Mouse (Mus musculus) kidney, embryonic 14.5 days (tissue): Measurements from ENCODE around the gene Gm44965. TPM values are rescaled to one million over a fixed set of nuclear protein-coding genes. Genes with fewer than 3 reads are reported as not detected.

Source experiments
- ATAC-seq: fragments of 200-750 bp; cut with Nextera tagmentation; 2 replicates; pipeline ENCODE4 v1.8.0; 2017; ENCODE audit warnings: moderate number of reproducible peaks, mild to moderate bottlenecking, moderate TSS enrichment, moderate library complexity; ENCODE audit not compliant: low FRiP score, low TSS enrichment
- H3K27ac ChIP-seq: fragments of 300-500 bp; sonication (generic); 2 replicates; pipeline ENCODE4 v1.5.1; 2014; ENCODE audit warnings: low read depth, mild to moderate bottlenecking, low read length, moderate library complexity, mixed read lengths
- H3K27me3 ChIP-seq: fragments of 300-500 bp; sonication (generic); 2 replicates; pipeline ENCODE4 v1.6.1; 2014; ENCODE audit warnings: mild to moderate bottlenecking, low read length; ENCODE audit not compliant: control insufficient read depth, insufficient read depth
- H3K36me3 ChIP-seq: fragments of 300-500 bp; sonication (generic); 2 replicates; pipeline ENCODE4 v1.6.1; 2014; ENCODE audit warnings: low read length, mixed read lengths; ENCODE audit not compliant: control insufficient read depth, insufficient read depth
- H3K4me1 ChIP-seq: fragments of 300-500 bp; sonication (generic); 2 replicates; pipeline ENCODE4 v1.6.1; 2014; ENCODE audit warnings: low read length, mixed read lengths; ENCODE audit not compliant: control insufficient read depth, insufficient read depth
- H3K4me2 ChIP-seq: fragments of 300-500 bp; sonication (generic); replicated peaks from 2 replicates; pipeline ENCODE4 v1.6.1; 2014; ENCODE audit warnings: low read depth, mild to moderate bottlenecking, low read length
- H3K4me3 ChIP-seq: fragments of 300-500 bp; sonication (generic); 2 replicates; pipeline ENCODE4 v1.5.1; 2014; ENCODE audit warnings: mild to moderate bottlenecking, low read length
- H3K9ac ChIP-seq: fragments of 300-500 bp; sonication (generic); 2 replicates; pipeline ENCODE4 v1.6.1; 2014; ENCODE audit warnings: low read depth, mild to moderate bottlenecking, low read length, moderate library complexity
- H3K9me3 ChIP-seq: fragments of 300-500 bp; sonication (generic); 2 replicates; pipeline ENCODE4 v1.6.1; 2016; ENCODE audit warnings: low read length; ENCODE audit not compliant: control insufficient read depth
- WGBS: fragments of 180-500 bp; shearing (Covaris S2); extraction: QIAGEN DNeasy Blood & Tissue Kit; methylation state at CpG from one replicate; pipeline ENCODE4 v1.1.7; 2014; 5-methylcytosine and 5-hydroxymethylcytosine counted together
- polyA plus RNA-seq: library from polyadenylated mRNA; unstranded; fragments of >200 nt; fragmentation: Nextera tagmentation; extraction: Ambion mirVana; gene quantifications from 2 replicates; pipeline ENCODE4 v1.2.1, GENCODE M21; 2014

Gm44965 gene
- polyA plus RNA-seq, result 0.77 TPM in 1 of 2 replicates, not detected in the other

DNA sequence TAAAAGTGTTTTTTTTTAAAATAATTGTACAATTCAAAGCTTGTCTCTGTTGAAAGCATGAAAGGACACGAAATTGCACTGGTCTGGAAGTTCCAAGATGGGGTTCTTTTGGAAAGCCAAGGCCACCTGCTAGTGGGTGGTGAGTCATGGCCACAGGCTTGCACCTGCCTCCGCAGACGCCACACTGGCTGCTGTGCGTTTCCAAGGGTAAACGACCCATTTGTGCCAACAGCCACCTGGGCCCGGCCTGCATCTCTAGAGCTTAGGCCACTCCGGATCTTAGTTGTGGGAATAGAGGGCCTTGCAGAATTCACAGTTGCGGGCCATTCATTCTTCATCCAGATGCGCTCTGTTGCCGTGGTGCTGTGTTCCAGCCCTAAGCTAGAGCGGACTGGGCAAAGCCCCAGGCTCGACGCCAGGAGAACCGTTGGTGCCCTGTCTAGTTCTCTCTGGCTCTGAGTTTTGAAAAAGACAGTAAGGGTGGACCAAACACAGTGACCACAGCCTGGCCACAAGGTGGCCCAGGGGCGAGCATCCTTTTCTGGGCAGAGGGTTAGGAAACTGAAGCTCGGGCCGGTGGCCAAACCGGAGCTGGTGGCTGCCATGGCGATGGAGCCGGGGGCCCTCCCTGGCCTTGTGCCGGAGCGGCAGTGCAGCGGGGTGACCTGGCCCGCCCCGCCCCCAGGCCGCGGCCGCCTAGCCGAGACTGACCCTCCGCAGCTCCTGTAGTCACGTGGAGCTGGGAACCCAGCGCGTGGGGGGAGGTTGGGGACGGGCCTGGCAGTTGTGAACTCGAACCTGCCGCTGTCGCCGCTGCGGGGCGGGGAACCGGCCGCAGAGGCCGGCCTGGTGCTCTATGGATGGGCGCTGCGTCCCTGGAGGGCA, at the start of gene Gm44965, which contains the start of gene Repin1:
Gene Gm44965, plus strand, starts transcription at position 784 of the 885 bp plus-strand sequence.
Gene Repin1, plus strand, starts transcription at position 726 of the 885 bp plus-strand sequence.
- Histone ChIP-seq H3K36me3 (peaks cover 25% of the 10 kb centered on the region), H3K27ac (peak within 1 kb of the TSS; percentile 92), H3K9me3 (peaks cover 23% of the 10 kb centered on the region), H3K4me3 (peak within 1 kb of the TSS; percentile 91), H3K9ac (peak within 1 kb of the TSS; percentile 88), H3K4me1 (peaks cover 10% of the 10 kb centered on the region; the same call in 1 of the 2 replicates), H3K27me3 (no peaks in the 10 kb centered on the region), H3K4me2 (peak within 1 kb of the TSS; percentile 75)
- peak; percentile 92 for ATAC-seq
- WGBS, result 6% methylated on average over 45 of the region's 45 CpGs

DNA sequence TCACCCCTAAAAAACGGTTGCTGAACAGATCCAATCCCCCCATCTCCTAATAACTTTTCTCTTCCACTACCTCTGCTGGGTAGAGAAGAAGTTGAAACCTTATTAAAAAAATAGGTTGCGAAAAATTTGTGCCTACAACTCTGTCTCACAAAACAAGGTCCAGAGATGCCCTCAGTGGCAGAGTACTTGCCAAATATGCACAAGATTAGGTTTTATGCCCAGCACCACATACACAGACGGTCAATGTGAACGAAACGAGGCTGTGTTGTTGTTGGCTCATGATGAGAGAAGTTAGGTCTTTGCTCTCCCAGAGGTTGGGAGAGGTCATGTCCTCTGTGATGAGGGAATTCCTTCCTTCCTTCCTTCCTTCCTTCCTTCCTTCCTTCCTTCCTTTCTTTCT, 48.5 kb upstream of the Gm44965 start:
- no peak overlapping the region for H3K4me2 ChIP-seq
- H3K36me3 ChIP-seq, result no peaks in the 10 kb centered on the region
- H3K4me3 ChIP-seq, result no peak overlapping the region
- H3K4me1 ChIP-seq, result peaks cover 12% of the 10 kb centered on the region
- 65% methylated on average over 5 of the region's 5 CpGs for WGBS
- no peaks in the 10 kb centered on the region for H3K27me3 ChIP-seq
- H3K9ac ChIP-seq, result no peak overlapping the region
- no peak overlapping the region for H3K27ac ChIP-seq
- ATAC-seq, result no peak
- no peaks in the 10 kb centered on the region for H3K9me3 ChIP-seq

DNA sequence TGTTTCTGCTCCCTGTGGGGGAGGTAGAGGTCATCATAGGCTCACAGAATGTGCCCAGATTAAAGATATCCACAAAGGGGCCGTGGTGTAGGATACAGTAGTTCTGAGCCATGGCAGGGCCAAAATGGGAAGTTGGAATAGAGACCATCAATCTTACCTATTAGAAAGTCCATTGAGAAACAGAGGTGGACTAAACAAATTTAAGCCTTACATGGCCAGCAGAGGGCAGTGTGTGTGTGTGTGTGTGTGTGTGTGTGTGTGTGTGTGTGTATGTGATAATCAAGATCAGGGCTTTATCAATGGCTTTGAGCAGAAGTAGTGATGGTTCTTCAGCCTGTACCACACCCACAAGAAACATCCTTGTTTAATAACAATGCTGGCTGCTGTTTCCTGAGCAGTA, 47.5 kb upstream of the Gm44965 start:
- no peak overlapping the region for H3K4me3 ChIP-seq
- H3K9me3 ChIP-seq, result no peaks in the 10 kb centered on the region
- H3K36me3 ChIP-seq, result no peaks in the 10 kb centered on the region
- H3K27me3 ChIP-seq, result no peaks in the 10 kb centered on the region
- ATAC-seq, result no peak
- WGBS, result 45% methylated on average over 1 of the region's 1 CpGs
- no peak overlapping the region for H3K9ac ChIP-seq
- H3K27ac ChIP-seq, result no peak overlapping the region
- H3K4me1 ChIP-seq, result peaks cover 11% of the 10 kb centered on the region
- H3K4me2 ChIP-seq, result no peak overlapping the region

DNA sequence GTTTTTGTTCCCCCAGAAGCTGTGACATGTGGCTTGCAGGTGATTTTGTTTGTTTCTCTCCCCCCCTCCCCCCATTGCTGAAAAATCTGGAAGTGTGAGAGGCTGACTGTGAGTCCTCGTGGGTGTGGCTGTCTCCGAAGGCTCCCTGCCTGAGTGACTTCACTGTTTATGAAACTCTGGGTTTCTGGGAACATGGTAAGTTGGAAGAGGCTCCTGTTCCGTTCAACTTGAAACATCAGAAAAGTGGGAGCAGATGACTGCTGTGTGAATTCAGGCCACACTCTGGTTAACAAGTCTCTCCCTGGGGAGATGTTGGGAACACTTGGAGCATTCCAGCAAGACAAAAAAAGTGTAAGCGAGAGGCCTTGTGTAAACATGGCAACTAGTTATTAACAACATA, 46.9 kb upstream of the Gm44965 start:
- Histone ChIP-seq H3K9me3 (no peaks in the 10 kb centered on the region), H3K9ac (no peak overlapping the region), H3K27me3 (no peaks in the 10 kb centered on the region), H3K27ac (no peak overlapping the region), H3K4me2 (no peak overlapping the region), H3K4me1 (peaks cover 5% of the 10 kb centered on the region), H3K4me3 (no peak overlapping the region), H3K36me3 (no peaks in the 10 kb centered on the region)
- 54% methylated on average over 4 of the region's 4 CpGs for WGBS
- ATAC-seq, result no peak

DNA sequence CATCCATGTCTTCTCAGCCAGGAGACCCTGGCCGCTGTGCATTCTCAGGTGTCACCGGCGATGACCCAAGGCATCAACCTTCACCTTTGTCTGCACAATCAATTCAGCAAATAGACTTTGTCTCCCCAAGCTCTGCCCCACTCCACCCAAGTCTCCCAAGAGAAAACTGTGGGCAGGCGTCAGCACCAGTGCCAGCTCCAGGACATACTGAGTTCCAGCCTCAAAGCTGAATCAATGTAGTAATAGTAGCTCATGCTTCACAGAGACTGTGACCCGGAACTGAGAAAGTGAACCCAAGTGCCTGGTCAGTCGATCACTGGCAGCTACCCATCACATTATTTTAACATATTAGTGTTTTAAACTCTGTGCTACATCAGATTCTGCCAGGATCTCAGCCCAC, 45.4 kb upstream of the Gm44965 start:
- WGBS, result 75% methylated on average over 6 of the region's 6 CpGs
- no peaks in the 10 kb centered on the region for H3K27me3 ChIP-seq
- H3K27ac ChIP-seq, result no peak overlapping the region
- H3K4me1 ChIP-seq, result no peaks in the 10 kb centered on the region
- no peak overlapping the region for H3K4me2 ChIP-seq
- H3K4me3 ChIP-seq, result no peak overlapping the region
- no peak for ATAC-seq
- no peaks in the 10 kb centered on the region for H3K9me3 ChIP-seq
- H3K36me3 ChIP-seq, result no peaks in the 10 kb centered on the region
- H3K9ac ChIP-seq, result no peak overlapping the region

DNA sequence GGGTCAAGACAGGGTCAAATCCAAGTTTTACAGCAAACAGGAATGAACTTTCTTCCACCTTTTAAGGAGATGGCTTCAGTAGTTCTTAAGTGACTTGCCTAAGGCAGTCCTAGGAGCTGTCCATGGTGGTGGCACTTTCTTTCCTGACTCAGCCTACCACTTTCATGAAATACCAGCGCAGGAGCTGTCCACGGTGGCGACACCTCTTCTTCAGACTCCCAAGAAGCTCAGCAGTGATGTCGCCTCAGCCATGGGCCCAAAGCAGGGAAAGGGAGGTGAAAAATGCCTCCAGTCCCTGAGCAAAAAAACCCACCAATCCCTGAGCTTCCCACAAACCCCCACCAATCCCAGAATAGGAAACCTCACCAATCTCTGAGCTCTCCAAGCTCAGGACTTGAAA, 40.8 kb upstream of the Gm44965 start:
- no peak for ATAC-seq
- H3K9ac ChIP-seq, result no peak overlapping the region
- no peak overlapping the region for H3K4me2 ChIP-seq
- peaks cover 5% of the 10 kb centered on the region; the same call in 1 of the 2 replicates for H3K4me1 ChIP-seq
- H3K27me3 ChIP-seq, result no peaks in the 10 kb centered on the region
- no peak overlapping the region for H3K27ac ChIP-seq
- H3K36me3 ChIP-seq, result no peaks in the 10 kb centered on the region
- H3K9me3 ChIP-seq, result no peaks in the 10 kb centered on the region
- no peak overlapping the region for H3K4me3 ChIP-seq
- WGBS, result 59% methylated on average over 4 of the region's 4 CpGs

DNA sequence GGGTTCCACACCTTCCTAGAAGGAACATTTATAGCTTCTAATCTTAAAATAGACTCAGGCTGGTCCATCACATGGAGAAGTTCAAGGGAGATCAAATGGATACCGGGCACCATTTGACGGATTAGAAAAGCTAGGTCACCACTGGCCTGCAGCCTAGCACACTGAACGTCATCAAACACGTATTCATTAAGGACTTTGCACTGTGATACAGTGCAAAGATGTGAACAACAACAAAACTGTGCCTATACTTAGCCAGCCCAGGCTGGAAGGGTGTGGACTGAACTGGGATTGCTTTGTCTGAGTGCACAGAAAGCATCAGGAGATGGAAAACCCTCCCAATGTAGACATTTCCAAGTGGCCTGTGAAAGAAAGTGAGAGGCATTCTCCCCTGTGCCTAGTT, 39.9 kb upstream of the Gm44965 start:
- Histone ChIP-seq H3K9ac (peak overlapping the region; percentile 75; the same call in 1 of the 2 replicates), H3K36me3 (no peaks in the 10 kb centered on the region), H3K4me3 (peak overlapping the region; percentile 58)

DNA sequence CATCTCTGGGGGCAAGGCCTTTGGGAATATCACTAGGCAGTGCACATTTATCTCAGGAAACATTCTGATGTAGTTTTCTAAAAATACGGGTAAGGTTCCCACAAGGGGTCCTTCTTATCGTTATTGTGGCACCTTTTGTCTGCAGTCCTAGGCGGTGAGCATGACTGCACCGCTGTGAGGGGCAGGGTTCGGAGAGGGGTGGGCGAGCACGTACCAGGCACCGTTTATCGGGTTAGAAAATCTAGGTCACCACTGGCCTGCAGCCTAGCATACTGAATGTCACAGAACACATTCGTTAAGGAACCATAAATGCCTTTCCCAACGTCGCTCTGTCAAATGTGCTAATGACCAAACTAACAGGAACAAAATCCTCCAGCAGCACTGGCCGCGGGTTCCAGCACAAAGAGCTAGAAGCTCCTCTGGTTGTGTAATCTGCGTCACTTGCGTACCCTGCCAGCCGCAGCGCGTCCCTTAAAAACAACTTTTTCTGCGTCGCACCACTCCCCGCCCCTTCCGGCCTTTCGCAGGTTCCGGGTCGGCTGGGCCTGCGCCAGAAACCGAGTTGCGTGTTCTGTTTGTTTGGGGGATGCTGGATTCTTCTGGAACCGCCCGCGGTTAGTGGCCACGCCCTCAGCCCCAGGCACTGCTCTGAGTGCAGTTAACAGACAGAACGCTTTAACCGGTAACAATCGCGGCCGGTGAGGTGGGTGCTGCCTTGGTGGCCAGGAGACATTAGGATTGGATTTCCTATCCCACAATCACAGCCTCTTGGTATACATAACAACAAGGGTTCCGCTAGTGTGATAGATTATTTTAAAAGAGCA, 39.2 kb upstream of the Gm44965 start, which contains the start of gene Lrrc61:
Gene Lrrc61, plus strand, starts transcription at position 517 of the 824 bp plus-strand sequence.
- WGBS, result under 1% methylated on average over 39 of the region's 39 CpGs
- H3K9ac ChIP-seq, result peak within 1 kb of the TSS; percentile 75
- ATAC-seq, result peak; percentile 94
- H3K27ac ChIP-seq, result peak within 1 kb of the TSS; percentile 98
- peaks cover 5% of the 10 kb centered on the region; the same call in 1 of the 2 replicates for H3K4me1 ChIP-seq
- H3K4me2 ChIP-seq, result peak within 1 kb of the TSS; percentile 64
- no peaks in the 10 kb centered on the region for H3K36me3 ChIP-seq
- no peaks in the 10 kb centered on the region for H3K27me3 ChIP-seq
- peak within 1 kb of the TSS; percentile 58 for H3K4me3 ChIP-seq
- no peaks in the 10 kb centered on the region for H3K9me3 ChIP-seq

More for the DNA sequence above, 39.9 kb upstream of the Gm44965 start:
- 87% methylated on average over 4 of the region's 4 CpGs for WGBS
- Histone ChIP-seq H3K27ac (peak overlapping the region; percentile 98), H3K4me2 (peak overlapping the region; percentile 64), H3K27me3 (no peaks in the 10 kb centered on the region), H3K9me3 (no peaks in the 10 kb centered on the region), H3K4me1 (peaks cover 5% of the 10 kb centered on the region; the same call in 1 of the 2 replicates)
- ATAC-seq, result no peak
